Mouse (Mus musculus): ENCODE measurements around the gene Satb1.

Gene Satb1

GRCm38 (mm10) chr17:51832900-51833577 is at the start of gene Satb1:
Gene Satb1 (minus strand): TSS chr17:51833290.
- DNase-seq (ENCODE audit: low read depth, low spot score) = no peak

- DNase-seq (ENCODE audit: low read depth, low spot score) = no peak
Measured at GRCm38 (mm10) chr17:51882566-51882965, 49.5 kb upstream of the Satb1 start.

- DNase-seq (ENCODE audit: low read depth, low spot score) = no peak
Measured at GRCm38 (mm10) chr17:51880895-51881622, 48.0 kb upstream of the Satb1 start.

GRCm38 (mm10) chr17:51880221-51880620 is 47.1 kb upstream of the Satb1 start:
- no peak for DNase-seq (ENCODE audit: low read depth, low spot score)

GRCm38 (mm10) chr17:51879736-51880135 is 46.6 kb upstream of the Satb1 start:
- no peak for DNase-seq (ENCODE audit: low read depth, low spot score)

GRCm38 (mm10) chr17:51879171-51879570 is 46.1 kb upstream of the Satb1 start:
- DNase-seq (ENCODE audit: low read depth, low spot score) = no peak

GRCm38 (mm10) chr17:51876471-51876870 is 43.4 kb upstream of the Satb1 start:
- DNase-seq (ENCODE audit: low read depth, low spot score) = no peak

- no peak for DNase-seq (ENCODE audit: low read depth, low spot score)
Measured at GRCm38 (mm10) chr17:51857616-51858015, 24.5 kb upstream of the Satb1 start.

- DNase-seq (ENCODE audit: low read depth, low spot score) = no peak
Measured at GRCm38 (mm10) chr17:51856332-51856731, 23.2 kb upstream of the Satb1 start.

- no peak for DNase-seq (ENCODE audit: low read depth, low spot score)
Measured at GRCm38 (mm10) chr17:51855261-51855660, 22.2 kb upstream of the Satb1 start.

- DNase-seq (ENCODE audit: low read depth, low spot score) = no peak
Measured at GRCm38 (mm10) chr17:51853952-51854351, 20.9 kb upstream of the Satb1 start.

GRCm38 (mm10) chr17:51840596-51840995 is 7.5 kb upstream of the Satb1 start:
- DNase-seq (ENCODE audit: low read depth, low spot score) = no peak

- no peak for DNase-seq (ENCODE audit: low read depth, low spot score)
Measured at GRCm38 (mm10) chr17:51839484-51839883, 6.4 kb upstream of the Satb1 start.

- DNase-seq (ENCODE audit: low read depth, low spot score) = no peak
Measured at GRCm38 (mm10) chr17:51836901-51837300, 3.8 kb upstream of the Satb1 start.

- no peak for DNase-seq (ENCODE audit: low read depth, low spot score)
Measured at GRCm38 (mm10) chr17:51836243-51836642, 3.2 kb upstream of the Satb1 start.

GRCm38 (mm10) chr17:51833578-51834361 is 680 bp upstream of the Satb1 start:
- DNase-seq (ENCODE audit: low read depth, low spot score) = no peak

GRCm38 (mm10) chr17:51832421-51832875 is 642 bp downstream of the Satb1 start:
- DNase-seq (ENCODE audit: low read depth, low spot score) = no peak

GRCm38 (mm10) chr17:51831702-51832420 is 1.2 kb downstream of the Satb1 start:
- no peak for DNase-seq (ENCODE audit: low read depth, low spot score)

GRCm38 (mm10) chr17:51831121-51831701 is 1.9 kb downstream of the Satb1 start:
- no peak for DNase-seq (ENCODE audit: low read depth, low spot score)

- no peak for DNase-seq (ENCODE audit: low read depth, low spot score)
Measured at GRCm38 (mm10) chr17:51829436-51829835, 3.7 kb downstream of the Satb1 start.

- DNase-seq (ENCODE audit: low read depth, low spot score) = no peak
Measured at GRCm38 (mm10) chr17:51827922-51828410, 5.1 kb downstream of the Satb1 start.

All from telencephalon, adult 2 months (tissue).